Mouse (Mus musculus): ENCODE data around the gene Stx8. TPM values are rescaled to one million over a fixed set of nuclear protein-coding genes. Genes with fewer than 3 reads are reported as not detected.

Stx8 gene
- polyA plus RNA-seq, 1 experiment from 2014 or later = 67.6 TPM

DNA sequence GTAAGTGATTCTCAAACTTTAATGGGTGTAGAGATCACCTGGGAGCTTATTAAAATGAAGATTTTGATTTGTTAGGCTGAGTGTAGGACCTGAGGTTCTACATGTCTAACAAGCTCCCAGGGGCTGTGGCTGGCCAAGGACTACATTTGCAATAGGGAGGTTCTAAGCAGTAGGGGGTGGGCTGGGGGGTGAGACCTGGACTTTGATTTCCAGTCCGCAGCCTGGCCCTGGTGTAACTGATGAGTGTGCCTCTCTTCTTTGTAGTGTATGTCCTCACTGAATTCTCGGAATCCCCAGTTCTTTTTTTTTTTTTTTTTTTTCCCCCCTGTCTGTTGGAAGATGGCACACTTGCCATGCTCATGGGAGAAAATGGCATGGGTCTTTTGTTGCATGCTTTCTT, 109.3 kb downstream of the Stx8 start:
- Histone ChIP-seq H3K9ac (replicated peaks) (no peak overlapping the region), H3K36me3 (no peaks in the 10 kb centered on the region), H3K27me3 (no peaks in the 10 kb centered on the region), H3K27ac (replicated peaks) (no peak overlapping the region), H3K4me1 (0 out of 2 replicates have a peak, but pooled peaks cover 4% of the 10 kb centered on the region), H3K4me2 (replicated peaks) (no peak overlapping the region), H3K4me3 (no peak overlapping the region), H3K9me3 (no peaks in the 10 kb centered on the region)
- no peak for ATAC-seq (replicated peaks)
- WGBS = 71% methylated on average over 2 of the region's 2 CpGs

DNA sequence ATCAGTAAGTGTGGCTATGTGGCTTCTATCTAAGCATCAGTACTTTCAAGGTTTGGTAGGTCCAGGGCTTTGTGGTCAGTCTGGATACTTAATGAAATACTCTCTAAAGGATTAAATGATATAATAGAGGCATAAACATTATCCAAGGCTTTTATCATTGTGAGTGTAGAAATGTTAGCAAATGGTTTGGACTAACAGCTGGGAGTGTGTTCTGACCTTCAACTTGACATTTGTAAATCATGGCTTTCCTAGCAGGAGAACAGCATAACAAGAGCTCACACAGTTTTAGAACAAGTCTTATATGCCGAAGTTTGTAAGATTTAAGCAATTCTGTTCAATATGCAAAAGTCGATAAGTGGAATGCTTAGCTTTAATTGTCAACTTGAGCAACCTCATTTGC, 113.8 kb downstream of the Stx8 start:
- no peaks in the 10 kb centered on the region for H3K4me1 ChIP-seq
- H3K4me2 ChIP-seq (replicated peaks) = no peak overlapping the region
- no peaks in the 10 kb centered on the region for H3K36me3 ChIP-seq
- ATAC-seq (replicated peaks) = no peak
- no peaks in the 10 kb centered on the region for H3K9me3 ChIP-seq
- 96% methylated on average over 2 of the region's 2 CpGs for WGBS
- H3K4me3 ChIP-seq = no peak overlapping the region
- H3K9ac ChIP-seq (replicated peaks) = no peak overlapping the region
- no peaks in the 10 kb centered on the region for H3K27me3 ChIP-seq
- H3K27ac ChIP-seq (replicated peaks) = no peak overlapping the region

DNA sequence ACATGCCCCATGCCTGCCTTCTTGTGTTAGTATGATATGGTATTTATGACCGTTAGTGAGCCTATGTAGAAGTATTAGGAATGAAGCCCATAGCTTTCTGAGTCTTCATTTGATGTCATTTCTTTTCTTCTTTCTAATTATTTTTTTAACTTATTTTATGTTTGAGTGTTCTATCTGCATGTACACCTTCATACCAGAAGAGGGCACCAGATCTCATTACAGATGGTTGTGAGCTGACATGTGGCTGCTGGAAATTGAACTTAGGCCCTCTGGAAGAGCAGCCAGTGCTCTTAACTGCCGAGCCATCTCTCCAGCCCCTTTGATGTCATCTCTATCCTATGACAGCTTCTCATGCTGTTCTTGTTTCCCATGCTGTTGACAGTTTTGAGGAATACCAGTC, 115.0 kb downstream of the Stx8 start:
- 94% methylated on average over 2 of the region's 2 CpGs for WGBS
- Histone ChIP-seq H3K36me3 (no peaks in the 10 kb centered on the region), H3K27ac (replicated peaks) (no peak overlapping the region)

DNA sequence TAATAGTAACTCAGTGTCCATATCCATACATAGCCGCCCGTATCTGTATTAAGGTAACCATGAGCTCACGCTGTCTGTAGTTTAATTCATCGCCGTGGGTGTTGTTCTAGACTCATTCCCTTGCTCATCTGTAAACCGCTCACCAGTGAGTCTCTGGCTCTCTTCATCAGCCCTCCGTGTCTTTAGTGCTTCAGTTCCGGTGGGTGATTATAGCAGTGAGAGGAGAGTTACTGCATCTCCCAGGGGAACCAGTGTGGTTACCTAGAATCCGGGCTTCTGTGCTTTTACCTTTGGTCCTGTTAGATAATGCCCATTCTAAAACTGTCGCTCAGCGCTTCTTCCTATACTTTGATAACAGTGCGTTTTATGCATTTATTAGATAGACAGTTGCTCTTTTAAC, 116.8 kb downstream of the Stx8 start:
- Histone ChIP-seq H3K27me3 (no peaks in the 10 kb centered on the region), H3K9ac (replicated peaks) (no peak overlapping the region), H3K9me3 (no peaks in the 10 kb centered on the region), H3K4me1 (no peaks in the 10 kb centered on the region), H3K36me3 (no peaks in the 10 kb centered on the region), H3K4me2 (replicated peaks) (no peak overlapping the region), H3K4me3 (no peak overlapping the region), H3K27ac (replicated peaks) (no peak overlapping the region)
- ATAC-seq (replicated peaks) = no peak
- 93% methylated on average over 12 of the region's 12 CpGs for WGBS

More for the DNA sequence above, 115.0 kb downstream of the Stx8 start:
- no peaks in the 10 kb centered on the region for H3K4me1 ChIP-seq
- no peak for ATAC-seq (replicated peaks)
- no peak overlapping the region for H3K4me3 ChIP-seq
- no peak overlapping the region for H3K4me2 ChIP-seq (replicated peaks)
- no peaks in the 10 kb centered on the region for H3K27me3 ChIP-seq
- no peak overlapping the region for H3K9ac ChIP-seq (replicated peaks)
- H3K9me3 ChIP-seq = no peaks in the 10 kb centered on the region

DNA sequence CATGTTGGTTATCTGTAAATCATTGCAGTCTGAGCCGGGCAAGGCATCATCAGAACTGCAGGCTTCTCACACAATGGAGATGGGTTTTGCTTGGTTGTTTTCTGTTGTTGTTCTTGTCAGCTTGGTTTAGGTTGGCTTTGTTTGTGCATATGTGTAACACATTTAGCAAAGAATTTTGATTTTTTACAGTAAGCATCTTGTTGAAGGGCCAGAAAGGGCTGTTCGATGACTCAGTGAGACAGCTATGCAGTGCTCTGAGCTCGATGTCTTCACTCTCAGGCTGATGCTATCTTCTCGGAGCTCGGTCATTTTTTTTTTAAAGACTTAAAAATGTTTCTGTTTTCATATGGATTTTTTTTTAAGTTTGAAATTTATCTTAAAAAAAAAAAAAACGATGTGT, 117.6 kb downstream of the Stx8 start:
- H3K4me1 ChIP-seq = no peaks in the 10 kb centered on the region
- no peaks in the 10 kb centered on the region for H3K36me3 ChIP-seq
- no peaks in the 10 kb centered on the region for H3K9me3 ChIP-seq
- 91% methylated on average over 6 of the region's 6 CpGs for WGBS
- no peak overlapping the region for H3K27ac ChIP-seq (replicated peaks)
- no peak overlapping the region for H3K4me2 ChIP-seq (replicated peaks)
- no peaks in the 10 kb centered on the region for H3K27me3 ChIP-seq
- no peak overlapping the region for H3K9ac ChIP-seq (replicated peaks)
- no peak overlapping the region for H3K4me3 ChIP-seq
- no peak for ATAC-seq (replicated peaks)

DNA sequence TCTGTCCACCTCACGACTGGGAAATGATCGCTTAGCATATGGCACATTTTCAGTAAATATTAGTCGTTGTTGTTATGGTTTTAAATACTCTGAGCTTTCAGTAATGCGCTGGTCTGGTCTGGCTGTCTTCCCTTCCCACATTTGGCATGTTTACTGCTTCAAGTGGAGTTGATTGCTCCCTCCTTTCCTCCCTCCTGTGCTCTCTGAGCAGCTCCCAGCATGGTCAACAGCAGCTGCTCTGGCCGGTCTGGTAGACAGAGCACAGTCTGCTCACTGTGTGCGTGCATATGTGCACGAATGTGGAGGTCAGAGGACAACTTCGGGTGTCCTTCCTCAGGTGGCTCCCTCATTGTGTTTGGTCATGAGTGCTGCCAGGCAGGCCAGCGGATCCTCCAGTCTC, 120.2 kb downstream of the Stx8 start:
- WGBS = 83% methylated on average over 9 of the region's 9 CpGs

DNA sequence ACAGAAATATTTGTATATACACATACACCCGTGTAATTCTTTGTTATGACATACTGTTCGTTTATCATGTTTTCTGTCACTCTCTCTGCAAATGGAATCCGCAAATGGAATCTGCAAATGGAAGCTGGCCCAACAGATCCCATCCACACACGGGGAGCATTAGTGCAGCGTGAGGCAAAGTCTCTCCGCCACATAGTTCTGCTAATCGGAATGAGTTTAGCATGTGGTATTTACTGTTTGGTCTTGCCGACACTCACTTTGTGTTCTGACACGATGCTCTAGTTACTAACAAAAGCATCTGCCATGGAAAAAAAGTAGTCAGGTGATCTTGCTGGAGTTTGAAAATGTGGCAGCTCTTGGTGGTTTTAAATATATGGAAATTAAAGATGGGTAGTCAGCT, 123.4 kb downstream of the Stx8 start:
- no peak overlapping the region for H3K4me2 ChIP-seq (replicated peaks)
- H3K9ac ChIP-seq (replicated peaks) = no peak overlapping the region
- H3K36me3 ChIP-seq = no peaks in the 10 kb centered on the region
- no peak overlapping the region for H3K27ac ChIP-seq (replicated peaks)
- no peaks in the 10 kb centered on the region for H3K4me1 ChIP-seq
- no peaks in the 10 kb centered on the region for H3K27me3 ChIP-seq
- no peak for ATAC-seq (replicated peaks)
- 69% methylated on average over 9 of the region's 9 CpGs for WGBS
- no peaks in the 10 kb centered on the region for H3K9me3 ChIP-seq
- H3K4me3 ChIP-seq = no peak overlapping the region

More for the DNA sequence above, 120.2 kb downstream of the Stx8 start:
- H3K4me2 ChIP-seq (replicated peaks) = no peak overlapping the region
- ATAC-seq (replicated peaks) = no peak
- H3K9ac ChIP-seq (replicated peaks) = no peak overlapping the region
- H3K9me3 ChIP-seq = no peaks in the 10 kb centered on the region
- H3K4me3 ChIP-seq = no peak overlapping the region
- H3K27ac ChIP-seq (replicated peaks) = no peak overlapping the region
- no peaks in the 10 kb centered on the region for H3K27me3 ChIP-seq
- no peaks in the 10 kb centered on the region for H3K36me3 ChIP-seq
- H3K4me1 ChIP-seq = no peaks in the 10 kb centered on the region

DNA sequence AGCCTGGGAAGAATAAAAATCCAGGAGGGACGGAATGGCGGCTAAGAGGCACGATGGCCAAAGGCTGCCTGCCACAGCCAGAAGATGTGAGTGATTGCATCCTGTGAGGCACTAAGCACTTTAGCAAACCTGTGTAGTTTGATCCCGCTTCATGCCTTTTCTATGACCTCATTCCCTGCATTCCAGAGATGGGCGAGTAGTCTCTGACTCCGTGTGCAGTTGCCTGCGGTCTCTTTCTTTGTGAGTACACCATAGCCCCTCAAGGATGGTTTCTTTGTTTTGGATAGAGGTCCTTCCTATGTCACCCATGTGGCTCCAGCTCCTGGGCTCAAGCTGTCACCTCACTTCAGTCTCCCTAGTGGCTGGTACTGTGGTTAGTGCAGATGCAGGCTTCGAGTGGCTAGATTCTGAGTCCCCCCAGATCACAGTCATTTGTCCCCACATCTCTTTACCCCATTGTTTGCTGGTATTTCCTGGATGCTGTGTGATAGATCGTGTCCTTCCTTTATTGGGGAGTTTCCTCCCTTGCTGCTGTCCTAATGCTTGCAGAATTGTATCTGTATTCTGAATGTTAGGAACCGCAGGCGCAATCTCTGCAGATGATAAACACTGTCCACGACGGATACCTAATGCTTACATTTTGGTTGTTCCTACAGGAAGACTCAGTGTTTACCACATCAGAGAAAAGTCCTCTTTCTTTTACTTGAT, 124.0 kb downstream of the Stx8 start:
- ATAC-seq (replicated peaks) = no peak
- H3K9ac ChIP-seq (replicated peaks) = no peak overlapping the region
- no peaks in the 10 kb centered on the region for H3K9me3 ChIP-seq

DNA sequence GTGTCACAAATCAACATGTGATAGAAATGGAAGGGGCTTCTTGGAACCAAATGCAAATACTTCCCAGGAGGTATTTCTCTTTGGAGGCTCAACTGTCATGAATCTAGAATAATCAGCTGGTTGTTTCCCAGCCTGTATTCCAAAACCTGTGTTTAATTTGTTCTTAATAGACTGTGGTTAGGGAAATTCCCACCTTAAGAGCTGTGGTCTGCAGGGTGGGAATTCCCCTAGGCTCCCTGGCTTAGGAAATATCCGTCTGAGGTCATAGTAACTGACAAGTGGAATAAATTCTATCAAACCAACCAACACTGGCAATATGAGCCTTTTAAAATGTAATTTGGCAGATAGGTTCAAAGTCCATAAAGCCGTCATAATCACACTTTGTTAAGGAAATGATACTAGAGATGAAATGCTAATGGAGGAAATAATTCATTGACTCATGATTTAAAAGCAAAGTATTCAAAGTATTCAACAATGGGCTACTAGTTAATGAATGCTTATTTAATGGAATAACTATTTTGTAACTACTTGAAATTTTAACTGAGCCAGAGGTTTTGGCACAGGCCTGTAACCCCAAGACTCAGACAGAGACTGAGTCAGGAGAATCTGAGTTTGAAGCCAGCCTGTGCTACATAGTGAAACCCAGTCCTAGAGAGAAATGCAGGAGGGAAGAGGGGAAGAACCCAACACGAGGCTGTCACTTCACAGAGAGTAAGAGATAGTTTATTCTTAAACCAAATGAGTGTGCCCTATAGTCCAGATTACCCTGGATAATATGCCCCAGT, 126.2 kb downstream of the Stx8 start:
- Histone ChIP-seq H3K27ac (replicated peaks) (no peak overlapping the region), H3K4me1 (no peaks in the 10 kb centered on the region), H3K36me3 (no peaks in the 10 kb centered on the region), H3K4me3 (no peak overlapping the region), H3K9ac (replicated peaks) (no peak overlapping the region), H3K9me3 (no peaks in the 10 kb centered on the region), H3K27me3 (no peaks in the 10 kb centered on the region), H3K4me2 (replicated peaks) (no peak overlapping the region)
- no peak for ATAC-seq (replicated peaks)
- WGBS = 70% methylated on average over 3 of the region's 3 CpGs

More for the DNA sequence above, 124.0 kb downstream of the Stx8 start:
- Histone ChIP-seq H3K4me2 (replicated peaks) (no peak overlapping the region), H3K27ac (replicated peaks) (no peak overlapping the region), H3K27me3 (no peaks in the 10 kb centered on the region), H3K4me1 (no peaks in the 10 kb centered on the region), H3K36me3 (no peaks in the 10 kb centered on the region), H3K4me3 (no peak overlapping the region)
- WGBS = 57% methylated on average over 13 of the region's 13 CpGs

DNA sequence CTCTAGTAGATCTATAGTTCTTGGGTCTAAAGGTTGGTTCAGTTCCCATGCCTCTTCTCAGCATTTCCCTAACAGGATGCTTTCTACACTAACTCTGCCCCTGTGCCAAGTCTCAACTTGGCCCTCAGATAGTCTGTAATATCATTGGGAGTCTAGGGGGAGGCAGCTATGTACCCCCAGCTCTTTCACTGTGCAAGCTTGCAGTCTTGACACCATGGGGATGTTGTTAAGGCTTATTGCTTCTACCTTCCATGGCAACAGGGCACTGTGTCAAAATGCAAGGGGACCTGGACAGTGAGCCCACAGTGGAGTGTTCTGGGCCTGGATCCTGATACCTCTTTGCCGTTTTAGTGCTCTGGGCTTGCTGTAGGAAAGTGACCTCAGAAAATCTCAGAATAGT, 135.6 kb downstream of the Stx8 start:
- Histone ChIP-seq H3K4me2 (replicated peaks) (no peak overlapping the region), H3K9me3 (no peaks in the 10 kb centered on the region), H3K36me3 (no peaks in the 10 kb centered on the region), H3K4me3 (no peak overlapping the region), H3K4me1 (no peaks in the 10 kb centered on the region), H3K27ac (replicated peaks) (no peak overlapping the region), H3K27me3 (no peaks in the 10 kb centered on the region), H3K9ac (replicated peaks) (no peak overlapping the region)
- WGBS = 88% methylated on average over 1 of the region's 1 CpGs
- ATAC-seq (replicated peaks) = no peak

DNA sequence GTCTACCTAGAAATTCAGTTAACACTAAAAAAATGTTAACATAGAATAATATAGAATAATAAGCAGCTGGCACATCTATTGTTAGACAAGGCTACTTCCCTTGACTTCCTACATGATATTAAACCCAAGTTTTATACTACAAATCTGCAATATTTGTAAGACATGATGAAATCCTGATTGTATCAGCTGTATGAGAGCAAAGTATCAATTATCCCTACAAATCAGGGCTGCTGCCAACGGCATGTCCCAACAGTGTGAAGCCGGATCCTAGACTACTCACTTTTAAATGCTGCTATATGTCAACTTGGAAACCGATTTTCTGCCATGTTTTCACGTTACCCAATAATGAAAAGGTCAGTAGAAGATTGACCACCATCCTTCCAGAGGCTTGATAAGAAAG, 137.5 kb downstream of the Stx8 start:
- Histone ChIP-seq H3K4me2 (replicated peaks) (no peak overlapping the region), H3K4me1 (no peaks in the 10 kb centered on the region), H3K27ac (replicated peaks) (no peak overlapping the region), H3K36me3 (no peaks in the 10 kb centered on the region), H3K9me3 (no peaks in the 10 kb centered on the region), H3K27me3 (no peaks in the 10 kb centered on the region), H3K9ac (replicated peaks) (no peak overlapping the region), H3K4me3 (no peak overlapping the region)
- no peak for ATAC-seq (replicated peaks)
- 85% methylated on average over 4 of the region's 4 CpGs for WGBS

DNA sequence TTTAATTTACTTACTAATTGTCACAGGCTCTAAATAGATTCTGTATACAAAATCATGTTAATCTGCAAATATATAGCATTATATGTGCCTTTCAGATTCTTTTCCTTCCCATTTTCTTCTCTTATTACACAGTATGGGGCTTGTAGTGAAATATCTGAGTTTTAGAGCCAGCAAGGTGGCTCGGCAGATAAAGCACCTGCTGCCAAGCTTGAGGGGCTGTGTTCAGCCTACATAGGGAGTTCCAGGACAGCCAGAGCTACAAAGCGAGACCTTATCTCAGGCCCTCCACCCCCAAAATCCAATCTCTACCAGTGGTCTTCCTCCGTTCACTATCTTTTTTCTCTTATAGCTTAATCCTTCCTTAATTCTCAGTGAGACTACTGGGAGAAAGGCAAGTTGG, 140.1 kb downstream of the Stx8 start:
- WGBS = 91% methylated on average over 3 of the region's 3 CpGs
- Histone ChIP-seq H3K36me3 (no peaks in the 10 kb centered on the region), H3K4me1 (no peaks in the 10 kb centered on the region), H3K27me3 (no peaks in the 10 kb centered on the region), H3K9ac (replicated peaks) (no peak overlapping the region), H3K27ac (replicated peaks) (no peak overlapping the region), H3K9me3 (no peaks in the 10 kb centered on the region), H3K4me3 (no peak overlapping the region), H3K4me2 (replicated peaks) (no peak overlapping the region)
- ATAC-seq (replicated peaks) = no peak
